Mouse (Mus musculus) heart, embryonic 12.5 days (tissue): ENCODE results near the gene Abi3bp. TPM values are rescaled to one million over a fixed set of nuclear protein-coding genes. Genes with fewer than 3 reads are reported as not detected.

Source experiments
- ATAC-seq: fragments of 200-750 bp; cut with Nextera tagmentation; 2 replicates; pipeline ENCODE4 v1.8.0; 2017; ENCODE audit warnings: moderate TSS enrichment, moderate library complexity; ENCODE audit not compliant: insufficient number of reproducible peaks, low FRiP score
- H3K27ac ChIP-seq: fragments of 300-500 bp; sonication (generic); 2 replicates; pipeline ENCODE4 v1.5.1; 2016; ENCODE audit warnings: mild to moderate bottlenecking, moderate library complexity; ENCODE audit not compliant: poor library complexity, severe bottlenecking
- H3K27me3 ChIP-seq: fragments of 300-500 bp; sonication (generic); replicated peaks from 2 replicates; pipeline ENCODE4 v1.6.1; 2016; ENCODE audit warnings: mild to moderate bottlenecking, moderate library complexity
- H3K36me3 ChIP-seq: fragments of 300-500 bp; sonication (generic); 2 replicates; pipeline ENCODE4 v1.6.1; 2016; ENCODE audit warnings: mild to moderate bottlenecking, moderate library complexity
- H3K4me1 ChIP-seq: fragments of 300-500 bp; sonication (generic); replicated peaks from 2 replicates; pipeline ENCODE4 v1.6.1; 2016; ENCODE audit warnings: mild to moderate bottlenecking
- H3K4me2 ChIP-seq: fragments of 300-500 bp; sonication (generic); 2 replicates; pipeline ENCODE4 v1.6.1; 2016; ENCODE audit warnings: mild to moderate bottlenecking, moderate library complexity
- H3K4me3 ChIP-seq: fragments of 300-500 bp; sonication (generic); 2 replicates; pipeline ENCODE4 v1.5.1; 2016; ENCODE audit warnings: mild to moderate bottlenecking
- H3K9ac ChIP-seq: fragments of 300-500 bp; sonication (generic); 2 replicates; pipeline ENCODE4 v1.6.1; 2016; ENCODE audit warnings: mild to moderate bottlenecking, moderate library complexity
- H3K9me3 ChIP-seq: fragments of 300-500 bp; sonication (generic); replicated peaks from 2 replicates; pipeline ENCODE4 v1.6.1; 2016; ENCODE audit warnings: mild to moderate bottlenecking, moderate library complexity
- WGBS: fragments of 180-500 bp; shearing (Covaris S2); methylation state at CpG from one replicate; pipeline ENCODE4 v1.1.7; 2016; 5-methylcytosine and 5-hydroxymethylcytosine counted together
- polyA plus RNA-seq: library from polyadenylated mRNA; unstranded; fragments of >200 nt; fragmentation: Nextera tagmentation; extraction: Ambion mirVana; gene quantifications from 2 replicates; pipeline ENCODE4 v1.2.1, GENCODE M21; 2016

Abi3bp gene
- polyA plus RNA-seq, 1 experiment from 2014 or later, result 0.59 TPM

DNA sequence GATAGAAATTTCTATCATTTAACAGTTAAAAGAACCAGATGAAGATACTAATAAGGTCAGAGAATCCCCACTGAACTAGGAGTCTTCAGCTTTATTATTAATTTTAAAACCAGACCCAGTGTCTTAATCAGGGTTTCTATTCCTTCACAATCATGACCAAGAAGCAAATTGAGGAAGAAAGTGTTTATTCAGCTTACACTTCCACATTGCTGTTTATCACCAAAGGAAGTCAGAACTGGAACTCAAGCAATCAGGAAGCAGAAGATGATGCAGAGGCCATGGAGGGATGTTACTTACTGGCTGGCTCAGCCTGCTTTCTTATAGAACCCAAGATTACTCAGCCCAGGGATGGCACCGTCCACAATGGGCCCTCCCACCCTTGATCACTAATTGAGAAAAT, 251.4 kb downstream of the Abi3bp start:
- 38% methylated on average over 1 of the region's 1 CpGs for WGBS
- no peak overlapping the region for H3K27ac ChIP-seq
- ATAC-seq, result no peak

More for the DNA sequence above, 251.4 kb downstream of the Abi3bp start:
- Histone ChIP-seq H3K9me3 (no peaks in the 10 kb centered on the region), H3K4me1 (no peaks in the 10 kb centered on the region), H3K4me2 (no peak overlapping the region), H3K9ac (no peak overlapping the region), H3K4me3 (no peak overlapping the region), H3K36me3 (no peaks in the 10 kb centered on the region), H3K27me3 (no peaks in the 10 kb centered on the region)

Other genes starting within 250 kb of the Abi3bp start
- gene Tfg, start 239.6 kb downstream of the Abi3bp start, polyA plus RNA-seq, result 135 and 138 TPM in 2 replicates